Mouse (Mus musculus) hindbrain, postnatal 0 days (tissue): Measurements from ENCODE around the gene Pfkfb2. TPM values are rescaled to one million over a fixed set of nuclear protein-coding genes. Genes with fewer than 3 reads are reported as not detected.

Experiments
- ATAC-seq: fragments of 200-750 bp; cut with Nextera tagmentation; 2 replicates; pipeline ENCODE4 v1.8.0; 2017; ENCODE audit warnings: mild to moderate bottlenecking, moderate TSS enrichment, moderate library complexity
- DNase-seq: peaks from one replicate; pipeline ENCODE4 v3.0.0-alpha.2; 2015; ENCODE audit warnings: low spot score
- H3K27ac ChIP-seq: fragments of 300-500 bp; sonication (generic); 2 replicates; pipeline ENCODE4 v1.5.1; 2014; ENCODE audit warnings: mild to moderate bottlenecking
- H3K27me3 ChIP-seq: fragments of 300-500 bp; sonication (generic); 2 replicates; pipeline ENCODE4 v1.6.1; 2014; ENCODE audit warnings: low read length, mixed read lengths; ENCODE audit not compliant: insufficient read depth
- H3K36me3 ChIP-seq: fragments of 300-500 bp; sonication (generic); 2 replicates; pipeline ENCODE4 v1.6.1; 2014; ENCODE audit warnings: low read length, mixed read lengths; ENCODE audit not compliant: insufficient read depth
- H3K4me1 ChIP-seq: fragments of 300-500 bp; sonication (generic); 2 replicates; pipeline ENCODE4 v1.6.1; 2014; ENCODE audit warnings: antibody characterized with exemption, low read length, mixed read lengths; ENCODE audit not compliant: insufficient read depth
- H3K4me2 ChIP-seq: fragments of 300-500 bp; sonication (generic); 2 replicates; pipeline ENCODE4 v1.6.1; 2014; ENCODE audit warnings: low read depth, mild to moderate bottlenecking, low read length, moderate library complexity, mixed read lengths
- H3K4me3 ChIP-seq: fragments of 300-500 bp; sonication (generic); 2 replicates; pipeline ENCODE4 v1.5.1; 2014; ENCODE audit warnings: low read length
- H3K9ac ChIP-seq: fragments of 300-500 bp; sonication (generic); replicated peaks from 2 replicates; pipeline ENCODE4 v1.6.1; 2014; ENCODE audit warnings: mild to moderate bottlenecking, low read length, moderate library complexity, mixed read lengths
- H3K9me3 ChIP-seq: fragments of 300-500 bp; sonication (generic); 2 replicates; pipeline ENCODE4 v1.6.1; 2016; ENCODE audit warnings: low read length, mixed read lengths
- CTCF ChIP-seq: IDR thresholded peaks from 2 replicates; pipeline ENCODE4 v1.5.1; 2016; ENCODE audit warnings: antibody characterized with exemption, control low read depth, low read depth
- WGBS: fragments of 180-500 bp; shearing (Covaris S2); extraction: QIAGEN DNeasy Blood & Tissue Kit; methylation state at CpG from one replicate; pipeline ENCODE4 v1.1.7; 2014; 5-methylcytosine and 5-hydroxymethylcytosine counted together
- polyA plus RNA-seq: library from polyadenylated mRNA; unstranded; fragments of >200 nt; fragmentation: Nextera tagmentation; extraction: Ambion mirVana; gene quantifications from 2 replicates; pipeline ENCODE4 v1.2.1, GENCODE M21; 2015
- total RNA-seq: library from RNA; depleted of rRNA; stranded (reverse); fragments of >200 nt; gene quantifications from 2 replicates; pipeline ENCODE4 v1.2.3, GENCODE M21; 2014

Gene Pfkfb2
- total and polyA plus RNA-seq, 2 experiments from 2014 or later: 13.3 to 30.0 TPM

DNA sequence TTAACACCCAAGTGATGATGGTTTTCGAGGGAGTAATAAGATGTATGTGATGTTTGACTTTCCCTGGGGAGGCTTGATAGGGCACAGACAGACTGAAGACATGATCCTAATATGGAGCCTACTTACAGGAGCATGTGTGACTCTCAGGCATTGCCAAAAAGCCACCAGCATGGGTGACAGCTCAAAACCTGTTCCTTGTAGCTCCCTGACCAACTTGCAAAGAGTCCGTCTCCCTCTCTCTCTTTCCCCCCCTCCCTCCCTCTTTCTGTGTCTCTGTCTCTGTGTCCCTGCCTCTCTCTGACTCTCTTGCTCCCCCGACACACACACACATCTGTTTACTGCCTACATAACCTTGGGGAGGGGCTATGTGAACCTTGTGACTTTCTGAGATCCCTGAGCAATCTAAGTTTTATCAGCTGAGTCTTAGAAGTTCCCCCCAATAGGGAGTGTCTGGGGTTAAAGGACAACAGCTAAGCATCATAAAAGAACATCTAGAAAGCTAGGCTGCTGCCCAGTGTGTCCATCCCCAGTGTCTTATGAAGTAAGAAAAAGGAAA lies 9.6 kb upstream of the Pfkfb2 start:
- Histone ChIP-seq H3K4me2 (no peak overlapping the region), H3K27ac (no peak overlapping the region), H3K27me3 (no peaks in the 10 kb centered on the region), H3K4me1 (peaks cover 11% of the 10 kb centered on the region), H3K4me3 (no peak overlapping the region), H3K36me3 (no peaks in the 10 kb centered on the region), H3K9ac (no peak overlapping the region), H3K9me3 (no peaks in the 10 kb centered on the region)
- ATAC-seq (no peak), DNase-seq (no peak)
- 90% methylated on average over 3 of the region's 3 CpGs for WGBS
- TF ChIP-seq CTCF: no peak

DNA sequence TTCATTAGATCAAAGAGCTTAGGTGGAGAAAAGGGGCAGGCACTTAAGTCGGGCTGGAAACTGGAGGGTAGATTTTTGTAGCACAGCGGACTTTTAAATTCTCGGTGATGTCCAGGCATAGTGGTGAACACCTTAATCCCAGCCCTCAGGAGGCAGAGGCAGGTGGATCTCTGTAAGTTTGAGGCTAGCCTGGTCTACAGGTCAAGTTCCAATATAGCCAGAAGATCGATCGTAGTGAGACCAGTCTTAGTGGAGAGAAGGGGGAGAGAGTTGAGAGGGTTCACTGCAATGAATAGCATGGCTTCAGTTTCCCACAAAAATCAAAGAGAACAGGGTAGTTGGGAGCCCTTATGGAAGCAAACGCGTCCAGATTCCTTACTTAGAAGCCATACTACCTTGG lies 8.9 kb upstream of the Pfkfb2 start:
- Histone ChIP-seq H3K4me3 (no peak overlapping the region), H3K9ac (no peak overlapping the region), H3K36me3 (no peaks in the 10 kb centered on the region), H3K4me1 (peaks cover 11% of the 10 kb centered on the region), H3K9me3 (no peaks in the 10 kb centered on the region), H3K4me2 (no peak overlapping the region), H3K27ac (no peak overlapping the region), H3K27me3 (no peaks in the 10 kb centered on the region)
- no peak for DNase-seq
- no peak for TF ChIP-seq CTCF
- 93% methylated on average over 7 of the region's 7 CpGs for WGBS
- ATAC-seq: no peak

DNA sequence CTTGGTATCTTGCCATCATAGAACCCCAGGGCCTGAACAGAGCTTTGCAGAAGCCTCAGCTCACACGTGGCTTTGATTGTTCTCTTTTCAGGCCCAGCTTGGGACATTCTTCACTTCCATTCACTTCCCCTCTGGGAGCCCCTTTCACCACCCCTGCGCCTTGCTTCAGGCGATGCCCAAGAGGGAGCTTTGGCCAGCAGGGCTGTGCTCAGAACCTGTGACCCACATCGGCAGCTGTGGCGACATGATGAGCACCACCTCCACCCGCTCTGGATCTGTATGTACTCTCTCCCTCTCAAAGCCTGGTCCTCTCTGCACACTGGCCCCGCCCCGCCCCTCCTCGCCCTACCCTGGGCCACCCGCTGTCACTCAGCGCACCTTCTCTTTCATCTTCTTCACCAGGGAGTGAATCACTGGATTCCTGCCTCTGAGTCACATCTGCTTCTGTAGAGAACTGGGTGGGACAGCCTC lies 8.4 kb upstream of the Pfkfb2 start:
- H3K4me1 ChIP-seq: peaks cover 11% of the 10 kb centered on the region

DNA sequence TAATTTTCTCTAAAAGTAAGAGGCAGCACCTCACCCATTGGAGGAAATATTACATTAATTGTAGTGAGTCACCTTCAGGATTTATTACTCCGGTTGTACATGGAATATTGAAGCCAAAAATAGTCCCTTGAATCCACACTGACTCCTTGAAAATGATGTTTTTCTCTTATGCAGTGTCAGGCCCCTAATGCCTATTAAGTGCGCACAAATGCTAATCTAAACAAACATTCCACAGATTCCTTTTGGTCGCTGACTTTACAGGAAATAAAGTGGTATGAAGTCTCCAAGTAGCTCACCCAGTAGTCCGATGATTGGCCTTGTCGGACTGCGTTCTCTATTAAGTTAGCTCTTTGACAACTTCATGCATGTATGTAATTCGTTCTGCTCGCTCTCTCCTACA lies 5.8 kb upstream of the Pfkfb2 start:
- H3K4me1 ChIP-seq: peaks cover 4% of the 10 kb centered on the region; the same call in 1 of the 2 replicates
- no peaks in the 10 kb centered on the region for H3K36me3 ChIP-seq
- no peak for DNase-seq
- no peak for ATAC-seq
- H3K4me2 ChIP-seq: no peak overlapping the region
- WGBS: 71% methylated on average over 8 of the region's 8 CpGs
- no peak overlapping the region for H3K4me3 ChIP-seq
- TF ChIP-seq CTCF: no peak
- no peak overlapping the region for H3K27ac ChIP-seq
- H3K9me3 ChIP-seq: no peaks in the 10 kb centered on the region
- no peak overlapping the region for H3K9ac ChIP-seq
- no peaks in the 10 kb centered on the region for H3K27me3 ChIP-seq

More for the DNA sequence above, 8.4 kb upstream of the Pfkfb2 start:
- no peak overlapping the region for H3K4me2 ChIP-seq
- WGBS: 32% methylated on average over 11 of the region's 11 CpGs
- no peak overlapping the region for H3K27ac ChIP-seq
- H3K9me3 ChIP-seq: no peaks in the 10 kb centered on the region
- no peak for ATAC-seq
- H3K27me3 ChIP-seq: no peaks in the 10 kb centered on the region
- no peak overlapping the region for H3K9ac ChIP-seq
- no peak for TF ChIP-seq CTCF
- DNase-seq: no peak
- no peak overlapping the region for H3K4me3 ChIP-seq
- H3K36me3 ChIP-seq: no peaks in the 10 kb centered on the region

DNA sequence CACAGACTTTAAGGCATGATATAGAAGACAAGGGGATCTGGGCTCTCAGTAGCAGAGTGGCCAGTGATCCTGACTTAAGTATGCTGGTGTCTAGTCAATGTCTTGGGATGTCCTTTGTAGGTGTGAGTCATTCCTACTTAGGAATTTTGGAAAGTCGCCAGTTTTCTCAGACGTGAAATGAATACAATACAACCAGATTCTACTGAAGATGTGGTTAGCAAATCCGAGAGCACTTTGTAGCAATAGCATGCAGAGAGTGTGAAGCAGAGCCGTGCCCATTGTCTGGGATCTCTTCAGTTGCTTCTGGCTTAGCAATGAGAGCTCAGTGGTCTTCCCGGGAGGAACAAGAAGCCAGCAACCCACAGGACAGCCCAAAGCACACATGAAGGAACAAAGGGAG lies 5.4 kb upstream of the Pfkfb2 start:
- Histone ChIP-seq H3K4me2 (no peak overlapping the region), H3K4me3 (no peak overlapping the region), H3K9me3 (no peaks in the 10 kb centered on the region), H3K36me3 (no peaks in the 10 kb centered on the region), H3K27ac (no peak overlapping the region), H3K27me3 (no peaks in the 10 kb centered on the region), H3K4me1 (peaks cover 4% of the 10 kb centered on the region; the same call in 1 of the 2 replicates), H3K9ac (no peak overlapping the region)
- DNase-seq (peak; percentile 7), ATAC-seq (no peak)
- WGBS: 40% methylated on average over 5 of the region's 5 CpGs
- no peak for TF ChIP-seq CTCF

DNA sequence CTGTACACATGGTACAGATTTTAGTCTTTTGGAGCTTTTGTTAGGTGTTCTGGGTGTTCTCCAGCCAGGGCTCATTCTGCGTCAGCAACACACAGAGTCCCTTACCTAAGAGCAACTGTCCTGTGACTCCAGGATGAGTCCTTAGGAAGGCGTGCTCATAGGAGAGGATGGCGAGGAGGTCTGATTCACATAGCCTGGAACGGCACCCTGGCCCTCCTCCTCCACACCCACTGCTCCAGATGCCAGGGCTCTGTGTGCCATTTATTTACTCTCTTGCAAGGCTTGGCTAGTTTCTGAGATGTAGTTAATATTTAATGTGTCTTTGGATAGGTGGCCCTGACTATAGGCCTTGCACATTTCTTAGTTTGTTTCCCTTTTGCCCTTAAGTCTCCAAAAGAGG lies 4.6 kb upstream of the Pfkfb2 start:
- H3K4me1 ChIP-seq: peaks cover 4% of the 10 kb centered on the region; the same call in 1 of the 2 replicates
- no peak overlapping the region for H3K9ac ChIP-seq
- H3K9me3 ChIP-seq: no peaks in the 10 kb centered on the region
- H3K4me3 ChIP-seq: no peak overlapping the region
- no peak for ATAC-seq
- no peak for DNase-seq
- no peak overlapping the region for H3K27ac ChIP-seq
- no peak overlapping the region for H3K4me2 ChIP-seq
- 91% methylated on average over 4 of the region's 4 CpGs for WGBS
- TF ChIP-seq CTCF: no peak
- H3K27me3 ChIP-seq: no peaks in the 10 kb centered on the region
- no peaks in the 10 kb centered on the region for H3K36me3 ChIP-seq

DNA sequence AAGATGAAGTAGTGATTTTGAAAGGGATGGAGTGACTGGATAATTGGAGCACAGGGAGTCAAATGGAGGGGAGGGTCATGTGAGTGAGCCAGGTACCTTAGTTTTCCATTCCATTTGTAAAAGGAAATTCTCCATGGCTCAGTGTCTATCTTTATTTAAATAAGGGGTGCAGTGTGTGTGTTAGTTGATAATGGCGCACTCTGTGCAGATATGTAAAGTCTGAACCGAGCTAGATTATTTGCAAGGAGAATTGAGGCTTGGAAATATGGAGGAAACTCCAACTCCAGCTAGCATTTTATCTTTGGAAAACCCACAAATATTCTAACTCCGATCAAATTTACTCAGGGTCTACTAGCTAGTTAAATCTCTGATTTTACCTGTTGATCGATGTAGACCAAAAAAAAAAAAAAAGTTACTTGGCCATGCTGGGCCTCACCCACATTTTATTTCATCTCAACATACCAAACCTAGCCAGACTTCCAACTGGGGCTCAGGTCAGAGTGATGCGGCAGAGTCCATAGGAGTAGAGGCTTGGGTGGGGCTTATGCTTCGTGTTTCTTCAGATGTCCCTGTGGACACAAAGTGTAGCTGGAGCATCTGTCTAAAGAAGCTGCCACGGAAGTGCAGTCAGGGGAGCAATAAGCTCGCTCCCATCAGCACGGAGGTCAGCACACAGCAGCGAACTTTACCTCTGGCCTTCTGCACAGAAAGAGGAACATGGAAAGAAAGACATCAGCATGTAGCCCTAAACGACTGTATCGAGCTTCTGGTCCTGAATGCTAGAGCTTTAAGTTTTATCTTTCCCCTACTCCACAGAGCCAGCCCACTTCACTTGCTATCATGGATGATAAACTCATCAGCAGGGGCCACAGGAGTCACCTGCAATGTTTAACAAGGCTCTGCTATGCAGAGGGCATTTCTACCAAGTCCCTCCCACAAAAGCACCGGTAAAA lies 3.9 kb upstream of the Pfkfb2 start:
- Histone ChIP-seq H3K9me3 (no peaks in the 10 kb centered on the region), H3K4me3 (no peak overlapping the region), H3K36me3 (no peaks in the 10 kb centered on the region), H3K4me2 (no peak overlapping the region), H3K9ac (no peak overlapping the region), H3K27me3 (no peaks in the 10 kb centered on the region), H3K27ac (no peak overlapping the region), H3K4me1 (peaks cover 4% of the 10 kb centered on the region; the same call in 1 of the 2 replicates)
- no peak for TF ChIP-seq CTCF
- DNase-seq (no peak), ATAC-seq (no peak)
- 88% methylated on average over 13 of the region's 13 CpGs for WGBS
